Mouse (Mus musculus) hindbrain, embryonic 11.5 days (tissue): Measurements from ENCODE around the gene Ank. TPM values are rescaled to one million over a fixed set of nuclear protein-coding genes. Genes with fewer than 3 reads are reported as not detected.
A peak's percentile ranks its signal among the peaks of the same experiment; 100 is the strongest.

Experiments
- ATAC-seq: fragments of 200-750 bp; cut with Nextera tagmentation; 2 replicates; pipeline ENCODE4 v1.8.0; 2017; ENCODE audit warnings: mild to moderate bottlenecking, moderate TSS enrichment, moderate library complexity; ENCODE audit not compliant: low FRiP score
- DNase-seq: peaks from one replicate; pipeline ENCODE4 v3.0.0-alpha.2; 2015; ENCODE audit warnings: low spot score
- H3K27ac ChIP-seq: fragments of 300-500 bp; sonication (generic); 2 replicates; pipeline ENCODE4 v1.5.1; 2014; ENCODE audit warnings: mild to moderate bottlenecking, low read depth, low read length
- H3K27me3 ChIP-seq: fragments of 300-500 bp; sonication (generic); 2 replicates; pipeline ENCODE4 v1.6.1; 2014; ENCODE audit warnings: mild to moderate bottlenecking, low read length, moderate library complexity, mixed read lengths; ENCODE audit not compliant: control insufficient read depth, insufficient read depth
- H3K36me3 ChIP-seq: fragments of 300-500 bp; sonication (generic); 2 replicates; pipeline ENCODE4 v1.6.1; 2014; ENCODE audit warnings: mild to moderate bottlenecking, low read length, moderate library complexity, mixed read lengths; ENCODE audit not compliant: control insufficient read depth, insufficient read depth
- H3K4me1 ChIP-seq: fragments of 300-500 bp; sonication (generic); replicated peaks from 2 replicates; pipeline ENCODE4 v1.6.1; 2014; ENCODE audit warnings: low read length, mixed read lengths; ENCODE audit not compliant: control insufficient read depth, insufficient read depth
- H3K4me2 ChIP-seq: fragments of 300-500 bp; sonication (generic); replicated peaks from 2 replicates; pipeline ENCODE4 v1.6.1; 2014; ENCODE audit warnings: mild to moderate bottlenecking, low read depth, low read length
- H3K4me3 ChIP-seq: fragments of 300-500 bp; sonication (generic); 2 replicates; pipeline ENCODE4 v1.5.1; 2014; ENCODE audit warnings: low read depth, low read length
- H3K9ac ChIP-seq: fragments of 300-500 bp; sonication (generic); 2 replicates; pipeline ENCODE4 v1.6.1; 2014; ENCODE audit warnings: low read depth, low read length
- H3K9me3 ChIP-seq: fragments of 300-500 bp; sonication (generic); 2 replicates; pipeline ENCODE4 v1.6.1; 2016; ENCODE audit warnings: low read length; ENCODE audit not compliant: control insufficient read depth
- WGBS: fragments of 180-500 bp; shearing (Covaris S2); extraction: QIAGEN DNeasy Blood & Tissue Kit; methylation state at CpG from one replicate; pipeline ENCODE4 v1.1.7; 2014; 5-methylcytosine and 5-hydroxymethylcytosine counted together
- polyA plus RNA-seq: library from polyadenylated mRNA; unstranded; fragments of >200 nt; fragmentation: Nextera tagmentation; extraction: Ambion mirVana; gene quantifications from 2 replicates; pipeline ENCODE4 v1.2.1, GENCODE M21; 2014

Gene Ank
- polyA plus RNA-seq, 1 experiment from 2014 or later, result 12.1 TPM

DNA sequence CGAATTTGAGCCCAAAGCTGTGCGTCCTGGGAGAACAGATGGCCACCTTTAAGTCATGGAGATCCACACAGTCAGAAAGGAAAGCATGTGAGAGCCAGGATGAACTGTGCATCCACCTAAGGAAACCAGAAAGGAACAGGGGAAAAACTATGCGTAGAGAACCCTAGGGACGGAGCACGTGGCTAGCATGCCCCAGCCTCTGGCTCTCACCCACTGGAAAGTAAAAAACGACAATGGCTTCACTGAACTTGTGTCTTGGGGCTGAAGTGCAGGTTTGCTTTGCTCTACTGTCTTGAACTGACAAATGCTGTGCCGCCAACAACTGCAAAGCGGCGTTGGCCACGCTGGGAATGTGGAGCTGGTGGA, 159.4 kb downstream of the Ank start:
- no peak overlapping the region for H3K9ac ChIP-seq
- ATAC-seq, result no peak
- no peak overlapping the region for H3K4me3 ChIP-seq
- no peaks in the 10 kb centered on the region for H3K27me3 ChIP-seq
- no peaks in the 10 kb centered on the region for H3K9me3 ChIP-seq
- DNase-seq, result no peak
- no peak overlapping the region for H3K4me2 ChIP-seq
- H3K27ac ChIP-seq, result no peak overlapping the region
- 83% methylated on average over 10 of the region's 10 CpGs for WGBS
- H3K36me3 ChIP-seq, result no peaks in the 10 kb centered on the region
- no peaks in the 10 kb centered on the region; the same call in none of the 2 replicates for H3K4me1 ChIP-seq

DNA sequence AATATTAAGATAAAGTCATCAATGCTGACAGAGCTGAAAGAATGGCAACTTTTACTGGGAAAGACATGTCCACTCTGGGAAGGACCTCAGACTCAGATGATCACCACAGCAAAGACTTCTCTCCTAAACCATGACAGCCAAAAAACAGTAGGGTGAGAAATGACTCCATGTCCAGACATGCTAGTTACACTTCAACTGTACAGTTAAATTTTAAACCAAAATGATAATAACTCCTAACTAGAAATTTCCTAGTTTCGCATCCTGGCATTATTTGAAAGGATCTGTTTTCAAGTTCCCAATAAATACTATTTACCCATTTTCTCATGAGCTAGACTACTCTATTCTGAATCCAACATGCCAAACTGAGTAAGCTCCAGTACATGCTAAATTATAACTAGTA, 159.8 kb downstream of the Ank start:
- H3K4me2 ChIP-seq, result no peak overlapping the region
- H3K27me3 ChIP-seq, result no peaks in the 10 kb centered on the region
- H3K9me3 ChIP-seq, result no peaks in the 10 kb centered on the region
- H3K27ac ChIP-seq, result no peak overlapping the region
- H3K36me3 ChIP-seq, result no peaks in the 10 kb centered on the region
- DNase-seq, result no peak
- H3K9ac ChIP-seq, result no peak overlapping the region
- no peak for ATAC-seq
- H3K4me3 ChIP-seq, result no peak overlapping the region
- WGBS, result 91% methylated on average over 1 of the region's 1 CpGs
- no peaks in the 10 kb centered on the region; the same call in none of the 2 replicates for H3K4me1 ChIP-seq

DNA sequence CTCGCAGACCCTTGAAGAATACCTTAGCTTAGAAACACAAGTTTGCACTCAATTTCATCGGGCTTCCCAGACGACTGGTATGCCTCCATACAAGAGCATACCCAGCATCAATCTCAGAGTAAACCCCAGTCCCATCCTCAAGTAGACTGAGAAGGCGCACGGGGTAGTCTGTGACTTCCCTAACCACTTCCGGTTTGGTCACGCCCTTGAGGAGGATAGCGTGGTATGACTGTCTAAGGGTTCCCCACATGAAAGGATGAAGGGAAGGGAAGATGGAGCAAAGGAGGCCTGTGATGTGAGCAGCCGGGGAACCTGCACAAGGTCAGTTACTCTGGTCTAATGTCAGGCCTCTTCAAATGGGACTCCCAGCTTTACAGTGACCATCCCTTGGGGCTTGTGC, 161.3 kb downstream of the Ank start:
- no peak overlapping the region for H3K27ac ChIP-seq
- 96% methylated on average over 9 of the region's 9 CpGs for WGBS
- no peak overlapping the region for H3K9ac ChIP-seq
- no peaks in the 10 kb centered on the region for H3K27me3 ChIP-seq
- no peaks in the 10 kb centered on the region for H3K9me3 ChIP-seq
- no peaks in the 10 kb centered on the region for H3K36me3 ChIP-seq
- no peaks in the 10 kb centered on the region; the same call in none of the 2 replicates for H3K4me1 ChIP-seq
- H3K4me3 ChIP-seq, result no peak overlapping the region
- no peak for DNase-seq
- H3K4me2 ChIP-seq, result no peak overlapping the region
- ATAC-seq, result no peak

DNA sequence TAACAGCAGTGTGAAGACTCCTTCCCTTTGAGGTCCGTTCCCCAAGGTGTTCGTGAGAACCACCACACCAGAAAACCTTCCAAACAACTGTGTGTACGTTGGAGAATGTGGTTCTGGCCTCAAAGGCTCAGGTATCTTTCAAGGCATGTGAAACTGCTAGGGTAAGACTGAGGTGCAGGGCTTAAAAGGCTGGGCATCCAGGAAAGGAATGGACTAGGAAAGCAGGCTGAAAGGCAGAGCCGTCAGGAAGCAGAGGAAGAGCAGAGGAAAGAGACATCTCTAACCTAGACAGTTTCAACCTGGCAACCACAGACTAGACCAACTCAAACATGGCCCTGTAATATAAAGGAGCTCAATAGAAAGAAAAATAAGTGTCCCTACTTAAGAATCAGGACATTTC, 162.6 kb downstream of the Ank start:
- WGBS, result 90% methylated on average over 4 of the region's 4 CpGs
- H3K9ac ChIP-seq, result no peak overlapping the region
- DNase-seq (no peak), ATAC-seq (no peak)
- no peaks in the 10 kb centered on the region for H3K27me3 ChIP-seq
- no peak overlapping the region for H3K27ac ChIP-seq
- H3K4me2 ChIP-seq, result peak overlapping the region; percentile 75; the same call in 1 of the 2 replicates
- no peak overlapping the region for H3K4me3 ChIP-seq
- H3K36me3 ChIP-seq, result no peaks in the 10 kb centered on the region
- no peaks in the 10 kb centered on the region; the same call in none of the 2 replicates for H3K4me1 ChIP-seq
- H3K9me3 ChIP-seq, result no peaks in the 10 kb centered on the region

DNA sequence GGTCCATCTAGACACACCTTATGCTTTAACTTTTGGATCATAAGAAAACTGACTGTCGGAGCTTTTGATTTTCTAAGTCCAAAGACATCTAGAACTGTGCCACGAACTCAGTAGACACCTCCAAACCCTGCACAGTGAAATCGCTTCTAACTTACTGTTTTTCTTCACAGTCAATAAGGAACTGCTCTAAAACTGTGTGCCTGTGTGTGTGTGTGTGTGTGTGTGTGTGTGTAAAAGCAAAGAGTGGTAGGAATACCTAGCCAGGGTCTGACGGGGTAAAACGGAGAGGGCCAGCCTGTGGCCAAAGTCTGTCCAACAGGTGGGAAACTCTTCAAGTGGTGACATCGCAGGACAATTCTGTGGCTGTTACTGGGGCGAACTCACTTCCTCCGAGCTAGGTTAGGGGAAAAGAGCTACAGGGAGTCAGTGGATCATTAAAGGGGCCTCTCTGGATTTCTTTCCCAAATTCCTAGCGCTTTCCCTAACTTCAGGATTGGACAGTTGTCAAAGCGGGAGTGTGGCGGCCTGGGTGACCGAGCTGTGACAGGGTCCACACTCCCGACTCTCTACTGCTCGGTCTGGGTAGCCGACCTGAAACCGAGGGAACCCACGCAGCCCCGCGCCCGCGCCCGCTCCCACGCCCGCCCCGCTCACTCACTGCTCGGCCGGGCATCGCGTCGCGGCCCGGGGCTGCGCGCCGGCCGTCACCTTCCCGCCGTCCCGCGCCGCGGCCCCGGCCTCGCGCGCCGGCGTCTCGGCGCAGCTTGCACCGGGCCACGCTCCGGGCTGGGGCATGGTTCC, 163.5 kb downstream of the Ank start:
- H3K4me3 ChIP-seq, result peak overlapping the region; percentile 70
- H3K36me3 ChIP-seq, result no peaks in the 10 kb centered on the region
- ATAC-seq (peak; percentile 78; the same call in 1 of the 2 replicates), DNase-seq (peak; percentile 40)
- H3K4me2 ChIP-seq, result peak overlapping the region; percentile 75
- no peaks in the 10 kb centered on the region; the same call in none of the 2 replicates for H3K4me1 ChIP-seq
- no peak overlapping the region for H3K27ac ChIP-seq
- peak overlapping the region; percentile 72 for H3K9ac ChIP-seq
- no peaks in the 10 kb centered on the region for H3K9me3 ChIP-seq
- WGBS, result 4% methylated on average over 43 of the region's 53 CpGs
- no peaks in the 10 kb centered on the region for H3K27me3 ChIP-seq

DNA sequence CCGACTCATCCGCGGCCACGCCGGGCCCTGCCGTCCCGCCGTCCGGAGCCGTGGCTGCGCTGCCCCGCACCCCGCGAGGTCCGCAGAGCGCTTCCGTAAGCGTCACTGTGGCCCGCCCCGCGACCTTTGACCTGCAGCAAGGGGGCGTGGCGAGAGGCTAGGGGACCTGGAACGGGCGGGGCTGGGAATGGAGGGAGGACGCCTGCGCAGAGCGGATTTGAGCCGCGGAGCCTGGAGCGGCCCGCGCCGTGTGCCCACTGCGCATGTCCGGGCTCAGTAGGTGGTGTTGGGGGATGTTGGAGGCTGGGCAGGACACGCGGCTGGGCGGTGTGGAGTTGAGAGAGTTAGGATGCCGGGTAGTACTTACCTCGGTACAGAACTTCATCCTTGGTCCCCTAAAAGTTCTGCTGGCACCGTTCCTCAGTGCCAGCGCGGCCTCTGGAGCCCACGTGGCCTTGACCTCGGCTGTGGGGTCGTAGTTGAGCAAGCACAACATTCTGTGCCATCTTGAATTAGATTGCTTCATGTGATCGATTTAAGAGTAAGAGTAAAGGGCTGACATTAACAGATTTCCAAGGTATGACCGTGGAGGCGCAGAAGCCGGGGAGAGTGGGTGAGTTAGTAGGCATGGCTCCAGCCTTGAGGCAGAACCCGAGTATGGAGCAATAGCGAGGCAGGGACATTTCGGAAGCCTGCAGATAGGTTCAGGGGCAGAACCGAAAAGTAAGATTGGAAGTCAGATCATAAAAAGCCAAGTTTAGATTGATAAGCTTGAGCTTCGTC, 164.3 kb downstream of the Ank start, which contains the start of gene Otulin:
Gene Otulin, minus strand, starts transcription at position 93 of the 783 bp plus-strand sequence.
- WGBS, result 6% methylated on average over 54 of the region's 56 CpGs
- H3K4me2 ChIP-seq, result peak within 1 kb of the TSS; percentile 75
- ATAC-seq (peak; percentile 99), DNase-seq (peak; percentile 100)
- peak within 1 kb of the TSS; percentile 72 for H3K9ac ChIP-seq
- no peaks in the 10 kb centered on the region; the same call in none of the 2 replicates for H3K4me1 ChIP-seq
- H3K9me3 ChIP-seq, result no peaks in the 10 kb centered on the region
- no peaks in the 10 kb centered on the region for H3K27me3 ChIP-seq
- H3K27ac ChIP-seq, result no peak within 1 kb of the TSS
- peak within 1 kb of the TSS; percentile 70 for H3K4me3 ChIP-seq
- no peaks in the 10 kb centered on the region for H3K36me3 ChIP-seq

DNA sequence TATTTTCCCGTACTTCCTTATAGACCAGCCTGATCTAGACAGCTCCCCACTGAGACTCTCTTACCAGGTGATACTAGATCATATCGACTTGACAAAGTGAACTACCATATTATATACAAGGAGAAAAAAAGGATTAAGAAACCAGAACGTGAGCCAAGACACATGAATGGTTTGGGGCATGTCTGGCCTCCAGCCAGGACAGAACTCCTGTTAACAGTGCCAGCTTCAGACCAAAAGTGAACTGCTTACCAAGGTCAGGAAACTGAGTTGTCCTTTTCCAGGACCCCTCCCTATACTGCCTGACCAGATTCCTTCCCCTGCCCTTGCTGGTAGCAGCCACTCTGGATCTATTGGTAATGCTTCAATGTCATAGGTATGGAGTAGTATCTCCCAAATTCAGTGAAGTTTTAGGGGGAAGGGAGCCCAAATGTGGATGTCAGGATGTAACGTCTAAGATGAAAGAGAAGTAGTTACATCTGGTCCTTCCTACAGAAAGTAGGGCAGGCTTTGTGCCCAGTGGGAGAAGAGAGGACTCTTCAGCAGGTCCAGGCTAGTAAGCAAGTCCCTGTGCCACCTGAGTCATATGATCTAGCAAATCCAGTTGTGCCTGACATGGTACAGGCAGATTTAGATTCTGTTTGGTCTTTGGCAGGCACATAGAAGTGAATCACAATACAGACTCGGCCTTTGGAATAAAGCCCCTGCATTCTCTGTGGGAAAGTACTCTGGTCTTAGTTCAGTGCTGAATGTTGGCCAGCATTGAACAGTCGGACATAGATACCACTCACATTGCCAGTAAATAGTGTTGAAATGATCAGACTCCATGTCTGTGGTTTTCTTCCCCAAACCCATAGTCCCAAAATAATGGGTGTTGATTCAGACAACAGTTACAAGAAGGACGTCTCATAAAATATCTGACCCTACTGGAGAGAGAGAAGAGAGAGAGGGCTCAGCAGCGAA, 167.7 kb downstream of the Ank start:
- ATAC-seq, result no peak
- H3K9ac ChIP-seq, result no peak overlapping the region
- no peak for DNase-seq
- no peaks in the 10 kb centered on the region for H3K9me3 ChIP-seq
- no peaks in the 10 kb centered on the region; the same call in 1 of the 2 replicates for H3K4me1 ChIP-seq
- H3K4me3 ChIP-seq, result no peak overlapping the region
- 83% methylated on average over 8 of the region's 8 CpGs for WGBS
- no peaks in the 10 kb centered on the region for H3K36me3 ChIP-seq
- no peak overlapping the region for H3K4me2 ChIP-seq
- no peaks in the 10 kb centered on the region for H3K27me3 ChIP-seq
- no peak overlapping the region for H3K27ac ChIP-seq

DNA sequence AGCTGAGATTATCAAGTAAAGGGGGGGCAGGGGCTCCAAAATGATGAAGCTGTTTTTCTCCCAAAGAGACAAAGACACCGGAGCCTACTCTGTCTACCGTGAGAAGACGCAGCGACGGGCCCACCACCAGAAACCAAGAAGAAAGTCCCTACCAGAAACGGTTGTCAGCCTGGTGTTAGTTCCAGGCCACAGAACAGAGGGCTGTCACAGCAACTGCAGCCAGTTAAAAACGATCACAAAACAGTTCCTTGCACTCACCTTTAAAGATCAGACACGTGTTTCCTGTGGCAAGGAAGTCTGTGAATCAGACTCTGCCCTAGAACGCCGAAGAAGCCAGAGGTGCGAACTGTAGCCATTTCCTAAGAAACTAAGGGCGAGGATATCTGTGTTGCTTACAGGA, 174.7 kb downstream of the Ank start:
- Histone ChIP-seq H3K9me3 (no peaks in the 10 kb centered on the region), H3K4me3 (no peak overlapping the region), H3K27ac (no peak overlapping the region), H3K36me3 (no peaks in the 10 kb centered on the region), H3K27me3 (no peaks in the 10 kb centered on the region), H3K9ac (no peak overlapping the region), H3K4me1 (no peaks in the 10 kb centered on the region), H3K4me2 (no peak overlapping the region)
- 73% methylated on average over 12 of the region's 12 CpGs for WGBS
- DNase-seq, result no peak
- ATAC-seq, result no peak
